Mouse (Mus musculus) stomach, postnatal 0 days (tissue): ENCODE data around the gene Tnr.

Source experiments
- CTCF ChIP-seq: IDR thresholded peaks from 2 replicates; pipeline ENCODE4 v1.5.1; 2016; ENCODE audit warnings: antibody characterized with exemption, low read depth, mild to moderate bottlenecking, moderate library complexity
- EP300 ChIP-seq: optimal IDR thresholded peaks from 2 replicates; pipeline ENCODE3; 2016; ENCODE audit warnings: antibody characterized with exemption

DNA sequence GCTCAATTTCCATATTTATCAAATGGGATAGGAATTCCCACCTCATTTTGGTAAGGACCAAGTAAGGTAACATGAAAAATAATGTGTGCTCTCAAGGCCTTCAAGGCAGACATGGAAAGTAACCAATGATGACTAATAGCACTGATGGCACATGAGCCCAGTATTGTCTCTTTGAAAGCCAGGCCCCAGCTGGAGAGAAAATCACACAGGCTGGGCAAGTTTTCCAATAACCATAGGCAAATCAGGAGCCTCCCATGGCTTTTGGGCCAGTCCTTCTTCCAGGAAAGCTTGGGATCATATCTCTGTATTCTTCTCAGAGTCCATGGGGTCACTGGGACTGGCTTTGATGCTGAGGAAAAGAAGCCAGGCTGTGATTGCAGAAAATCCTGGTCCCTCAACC is 280.1 kb downstream of the Tnr start:
- TF ChIP-seq CTCF (no peak), EP300 (no peak)
